Mouse (Mus musculus) small intestine, adult 2 months (tissue): ENCODE results near the gene Rngtt.

Experiments used
- CTCF ChIP-seq: fragments of 200-500 bp; IDR thresholded peaks from 2 replicates; pipeline ENCODE4 v1.5.1; 2012; ENCODE audit warnings: low read depth, mild to moderate bottlenecking, control low read depth, inconsistent platforms, low read length, moderate library complexity, mixed read lengths; ENCODE audit not compliant: insufficient replicate concordance, insufficient read length; ENCODE audit errors: extremely low read depth
- POLR2A ChIP-seq: fragments of 200-500 bp; IDR thresholded peaks from 2 replicates; pipeline ENCODE4 v1.6.1; 2012; ENCODE audit warnings: low read depth, mild to moderate bottlenecking, control low read depth, inconsistent platforms, low read length, moderate library complexity

DNA sequence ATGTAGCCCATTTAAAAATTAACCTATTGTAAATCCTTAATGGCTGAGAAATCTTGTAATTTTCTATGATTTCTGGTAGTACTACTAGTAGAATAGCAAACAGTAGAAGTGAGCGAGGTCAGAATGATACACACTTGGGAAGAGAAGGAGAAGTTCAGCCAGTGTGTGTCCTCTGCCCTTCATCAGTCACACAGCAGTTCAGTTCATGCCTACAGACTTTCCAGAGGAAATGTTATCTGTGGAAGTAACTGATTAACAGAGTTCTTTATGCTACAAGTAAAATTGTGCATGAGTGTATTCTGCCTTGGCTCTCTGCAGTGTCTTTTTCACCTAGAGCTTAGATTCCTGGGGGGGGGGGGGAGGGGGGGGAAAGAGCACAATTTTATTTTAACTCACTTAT is 181.0 kb downstream of the Rngtt start:
- no peak for TF ChIP-seq CTCF
- no peak for TF ChIP-seq POLR2A
